Mouse (Mus musculus): Measurements from ENCODE around the gene Ptcra. TPM values are rescaled to one million over a fixed set of nuclear protein-coding genes. Genes with fewer than 3 reads are reported as not detected.

The Ptcra gene
- polyA plus RNA-seq (2011; ENCODE audit: insufficient read depth, insufficient read length, low read depth, missing spikeins): 1.1 and 1.7 TPM in 2 replicates

- Histone ChIP-seq H3K4me1 (ENCODE audit: control insufficient read depth, insufficient read depth, low read length) (no peaks in the 10 kb centered on the region), H3K4me3 (ENCODE audit: low read depth, low read length) (no peak within 1 kb of the TSS), H3K27me3 (ENCODE audit: control insufficient read depth, insufficient read depth, low read length, poor library complexity, severe bottlenecking) (no peaks in the 10 kb centered on the region), H3K9ac (ENCODE audit: low read depth, poor library complexity, severe bottlenecking) (no peak within 1 kb of the TSS), H3K27ac (ENCODE audit: insufficient read depth, low read length) (no peak within 1 kb of the TSS), H3K9me3 (replicated peaks; ENCODE audit: control insufficient read depth, insufficient read depth, low read length, poor library complexity, severe bottlenecking) (no peaks in the 10 kb centered on the region), H3K36me3 (ENCODE audit: control insufficient read depth, insufficient read depth, low read length, poor library complexity, severe bottlenecking) (no peaks in the 10 kb centered on the region)
- TF ChIP-seq POLR2A (IDR thresholded peaks at IDR 0.05; ENCODE audit: insufficient read depth, low read length) (no peak), CTCF (IDR thresholded peaks at IDR 0.05; ENCODE audit: low read depth, low read length) (no peak), EP300 (IDR thresholded peaks at IDR 0.05; ENCODE audit: insufficient read depth, low read depth, low read length) (no peak)
Measured at GRCm38 (mm10) chr17:46763544-46763943, at the start of gene Ptcra. Gene Ptcra, minus strand, starts transcription at chr17:46763712.

GRCm38 (mm10) chr17:46812442-46812841, 48.9 kb upstream of the Ptcra start:
- H3K4me1 ChIP-seq (ENCODE audit: control insufficient read depth, insufficient read depth, low read length): peaks cover 6% of the 10 kb centered on the region
- no peaks in the 10 kb centered on the region for H3K9me3 ChIP-seq (replicated peaks; ENCODE audit: control insufficient read depth, insufficient read depth, low read length, poor library complexity, severe bottlenecking)
- no peaks in the 10 kb centered on the region for H3K27me3 ChIP-seq (ENCODE audit: control insufficient read depth, insufficient read depth, low read length, poor library complexity, severe bottlenecking)
- H3K36me3 ChIP-seq (ENCODE audit: control insufficient read depth, insufficient read depth, low read length, poor library complexity, severe bottlenecking): peaks cover 17% of the 10 kb centered on the region
- peak overlapping the region; percentile 95 for H3K27ac ChIP-seq (ENCODE audit: insufficient read depth, low read length)
- H3K9ac ChIP-seq (ENCODE audit: low read depth, poor library complexity, severe bottlenecking): peak overlapping the region; percentile 62
- H3K4me3 ChIP-seq (ENCODE audit: low read depth, low read length): no peak overlapping the region
- TF ChIP-seq EP300 (IDR thresholded peaks at IDR 0.05; ENCODE audit: insufficient read depth, low read depth, low read length) (peak; percentile 71), POLR2A (IDR thresholded peaks at IDR 0.05; ENCODE audit: insufficient read depth, low read length) (no peak)

- Histone ChIP-seq H3K4me3 (ENCODE audit: low read depth, low read length) (peak overlapping the region; percentile 16), H3K27me3 (ENCODE audit: control insufficient read depth, insufficient read depth, low read length, poor library complexity, severe bottlenecking) (no peaks in the 10 kb centered on the region), H3K9me3 (replicated peaks; ENCODE audit: control insufficient read depth, insufficient read depth, low read length, poor library complexity, severe bottlenecking) (no peaks in the 10 kb centered on the region), H3K27ac (ENCODE audit: insufficient read depth, low read length) (peak overlapping the region; percentile 95), H3K9ac (ENCODE audit: low read depth, poor library complexity, severe bottlenecking) (peak overlapping the region; percentile 52), H3K36me3 (ENCODE audit: control insufficient read depth, insufficient read depth, low read length, poor library complexity, severe bottlenecking) (peaks cover 33% of the 10 kb centered on the region), H3K4me1 (ENCODE audit: control insufficient read depth, insufficient read depth, low read length) (peaks cover 4% of the 10 kb centered on the region)
- TF ChIP-seq EP300 (IDR thresholded peaks at IDR 0.05; ENCODE audit: insufficient read depth, low read depth, low read length) (peak; percentile 62; the same call in 1 of the 2 replicates), CTCF (IDR thresholded peaks at IDR 0.05; ENCODE audit: low read depth, low read length) (no peak), POLR2A (IDR thresholded peaks at IDR 0.05; ENCODE audit: insufficient read depth, low read length) (no peak)
Measured at GRCm38 (mm10) chr17:46810672-46811071, 47.2 kb upstream of the Ptcra start.

- peak overlapping the region; percentile 2; the same call in 1 of the 2 replicates for H3K4me3 ChIP-seq (ENCODE audit: low read depth, low read length)
Measured at GRCm38 (mm10) chr17:46809131-46809830, 45.8 kb upstream of the Ptcra start.

GRCm38 (mm10) chr17:46808376-46808775, 44.9 kb upstream of the Ptcra start:
- H3K9ac ChIP-seq (ENCODE audit: low read depth, poor library complexity, severe bottlenecking): peak overlapping the region; percentile 34; the same call in 1 of the 2 replicates
- H3K27me3 ChIP-seq (ENCODE audit: control insufficient read depth, insufficient read depth, low read length, poor library complexity, severe bottlenecking): no peaks in the 10 kb centered on the region
- H3K36me3 ChIP-seq (ENCODE audit: control insufficient read depth, insufficient read depth, low read length, poor library complexity, severe bottlenecking): peaks cover 38% of the 10 kb centered on the region
- no peak overlapping the region for H3K4me3 ChIP-seq (ENCODE audit: low read depth, low read length)
- no peaks in the 10 kb centered on the region for H3K9me3 ChIP-seq (replicated peaks; ENCODE audit: control insufficient read depth, insufficient read depth, low read length, poor library complexity, severe bottlenecking)
- H3K4me1 ChIP-seq (ENCODE audit: control insufficient read depth, insufficient read depth, low read length): peaks cover 2% of the 10 kb centered on the region
- TF ChIP-seq EP300 (IDR thresholded peaks at IDR 0.05; ENCODE audit: insufficient read depth, low read depth, low read length) (no peak), POLR2A (IDR thresholded peaks at IDR 0.05; ENCODE audit: insufficient read depth, low read length) (no peak), CTCF (IDR thresholded peaks at IDR 0.05; ENCODE audit: low read depth, low read length) (no peak)
- H3K27ac ChIP-seq (ENCODE audit: insufficient read depth, low read length): peak overlapping the region; percentile 51

More at GRCm38 (mm10) chr17:46809131-46809830, 45.8 kb upstream of the Ptcra start:
- TF ChIP-seq CTCF (IDR thresholded peaks at IDR 0.05; ENCODE audit: low read depth, low read length) (no peak), POLR2A (IDR thresholded peaks at IDR 0.05; ENCODE audit: insufficient read depth, low read length) (no peak), EP300 (IDR thresholded peaks at IDR 0.05; ENCODE audit: insufficient read depth, low read depth, low read length) (no peak)
- peaks cover 38% of the 10 kb centered on the region for H3K36me3 ChIP-seq (ENCODE audit: control insufficient read depth, insufficient read depth, low read length, poor library complexity, severe bottlenecking)
- no peaks in the 10 kb centered on the region for H3K27me3 ChIP-seq (ENCODE audit: control insufficient read depth, insufficient read depth, low read length, poor library complexity, severe bottlenecking)
- H3K27ac ChIP-seq (ENCODE audit: insufficient read depth, low read length): peak overlapping the region; percentile 70
- H3K9me3 ChIP-seq (replicated peaks; ENCODE audit: control insufficient read depth, insufficient read depth, low read length, poor library complexity, severe bottlenecking): no peaks in the 10 kb centered on the region
- peaks cover 2% of the 10 kb centered on the region for H3K4me1 ChIP-seq (ENCODE audit: control insufficient read depth, insufficient read depth, low read length)
- peak overlapping the region; percentile 34 for H3K9ac ChIP-seq (ENCODE audit: low read depth, poor library complexity, severe bottlenecking)

- Histone ChIP-seq H3K4me1 (ENCODE audit: control insufficient read depth, insufficient read depth, low read length) (peaks cover under 1% of the 10 kb centered on the region), H3K9me3 (replicated peaks; ENCODE audit: control insufficient read depth, insufficient read depth, low read length, poor library complexity, severe bottlenecking) (no peaks in the 10 kb centered on the region), H3K27ac (ENCODE audit: insufficient read depth, low read length) (peak overlapping the region; percentile 96), H3K9ac (ENCODE audit: low read depth, poor library complexity, severe bottlenecking) (peak overlapping the region; percentile 67), H3K27me3 (ENCODE audit: control insufficient read depth, insufficient read depth, low read length, poor library complexity, severe bottlenecking) (no peaks in the 10 kb centered on the region), H3K4me3 (ENCODE audit: low read depth, low read length) (peak overlapping the region; percentile 58), H3K36me3 (ENCODE audit: control insufficient read depth, insufficient read depth, low read length, poor library complexity, severe bottlenecking) (peaks cover 26% of the 10 kb centered on the region)
- TF ChIP-seq EP300 (IDR thresholded peaks at IDR 0.05; ENCODE audit: insufficient read depth, low read depth, low read length) (no peak), CTCF (IDR thresholded peaks at IDR 0.05; ENCODE audit: low read depth, low read length) (no peak), POLR2A (IDR thresholded peaks at IDR 0.05; ENCODE audit: insufficient read depth, low read length) (no peak)
Measured at GRCm38 (mm10) chr17:46801761-46802160, 38.2 kb upstream of the Ptcra start.

Data from ES-Bruce4 (cell line).